Mouse (Mus musculus) adrenal gland, postnatal 36 days (tissue): ENCODE results near the gene Fmnl2. TPM values are rescaled to one million over a fixed set of nuclear protein-coding genes. Genes with fewer than 3 reads are reported as not detected.

ENCODE experiments used
- DNase-seq, 2 experiments: peaks; one replicate each; pipeline ENCODE4 v3.0.0; 2021; ENCODE audit warnings: mixed read lengths in 1 of 2
- total RNA-seq, 2 experiments: library from RNA; stranded (reverse); gene quantifications; 2 replicates each; pipeline ENCODE4 v1.2.3; 2021

Fmnl2 gene
- total RNA-seq, 2 experiments from 2014 or later = 20.7 to 41.7 TPM

- no peak for DNase-seq
Measured at GRCm38 (mm10) chr2:52915536-52915935, 57.9 kb downstream of the Fmnl2 start.

DNA sequence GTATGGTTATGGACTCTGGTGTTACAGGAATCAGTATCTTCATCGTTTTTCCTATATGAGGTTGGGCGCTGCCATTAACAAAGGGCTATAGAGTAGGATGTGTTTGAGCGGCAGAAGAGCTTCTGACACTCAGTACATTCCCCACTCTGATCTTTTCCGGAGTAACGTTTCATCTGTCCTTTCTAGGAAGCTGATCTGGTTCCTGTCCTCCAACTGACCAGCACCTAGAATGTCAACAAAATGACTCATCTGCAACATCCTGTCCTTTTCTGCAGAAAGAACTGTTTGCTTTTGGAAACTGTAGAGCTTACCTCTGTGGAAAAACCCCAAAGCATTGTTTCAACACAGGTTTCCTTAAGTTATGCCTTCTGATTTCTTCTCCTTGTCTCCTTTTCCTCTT is 60.4 kb downstream of the Fmnl2 start:
- DNase-seq = peak; percentile 7 to 33

- no peak for DNase-seq
Measured at GRCm38 (mm10) chr2:52920701-52921435, 63.2 kb downstream of the Fmnl2 start.

DNA sequence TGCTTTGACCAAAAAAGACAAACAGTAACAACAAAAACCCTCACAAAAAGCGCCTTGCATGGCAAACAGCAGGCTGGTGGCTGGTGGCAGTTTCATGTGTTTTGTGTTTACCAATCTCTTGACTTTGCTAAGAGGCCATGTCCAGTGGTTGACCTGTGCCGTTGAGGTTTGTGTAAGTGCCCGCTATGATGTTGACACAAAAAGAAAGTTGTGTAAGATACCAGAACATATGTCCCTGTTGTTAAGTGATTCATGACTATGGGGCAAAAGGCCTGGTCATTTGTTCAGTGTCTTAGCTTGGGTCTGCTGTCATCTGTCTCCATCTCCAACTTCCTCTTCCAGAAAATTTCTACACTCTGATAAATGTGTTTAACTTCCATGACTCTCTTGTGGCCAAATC is 67.4 kb downstream of the Fmnl2 start:
- no peak for DNase-seq

DNA sequence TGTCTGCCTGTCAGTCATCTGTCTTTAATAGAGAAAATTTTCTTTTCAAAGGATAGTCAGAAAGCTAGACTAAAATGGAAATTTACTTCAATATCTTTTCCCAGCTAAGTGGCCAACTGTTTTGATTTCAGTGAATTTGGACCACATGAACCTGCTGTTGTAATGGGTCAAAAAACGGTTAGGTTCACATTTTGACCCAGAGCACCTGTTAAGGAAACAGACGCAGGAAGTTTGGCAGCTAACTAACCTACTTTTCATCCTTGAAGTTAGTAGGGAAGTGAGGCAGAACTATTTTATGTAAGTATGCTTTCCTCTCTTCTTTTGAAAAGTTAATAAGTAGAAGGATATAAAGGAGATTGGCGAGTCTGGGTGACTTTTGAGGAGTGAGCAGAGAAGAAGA is 69.7 kb downstream of the Fmnl2 start:
- DNase-seq = no peak

- no peak for DNase-seq
Measured at GRCm38 (mm10) chr2:52927858-52928301, 70.2 kb downstream of the Fmnl2 start.

DNA sequence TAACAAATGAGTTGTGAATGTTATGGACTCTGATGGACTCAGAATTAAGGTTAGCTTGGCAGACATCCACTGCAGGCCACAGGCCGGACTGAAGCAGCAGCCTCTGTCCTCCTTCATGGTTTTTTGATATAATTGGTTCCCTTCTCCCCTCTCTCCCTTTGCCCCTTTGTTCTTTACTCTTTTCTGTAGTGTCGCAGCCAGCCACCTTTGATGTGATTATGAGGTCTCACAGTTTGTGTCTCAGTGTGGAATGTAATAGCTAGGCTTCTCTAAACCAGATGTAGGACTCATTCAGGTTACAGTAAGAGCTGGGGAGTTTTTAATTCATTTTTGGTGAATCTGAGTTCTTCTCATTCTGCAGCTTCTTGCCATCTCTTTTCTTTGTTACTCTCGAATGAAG is 70.7 kb downstream of the Fmnl2 start:
- no peak for DNase-seq

GRCm38 (mm10) chr2:52930106-52930868 is 72.6 kb downstream of the Fmnl2 start:
- peak; percentile 46 to 70 for DNase-seq

GRCm38 (mm10) chr2:52931315-52931714 is 73.7 kb downstream of the Fmnl2 start:
- DNase-seq = no peak

GRCm38 (mm10) chr2:52935906-52936305 is 78.2 kb downstream of the Fmnl2 start:
- no peak for DNase-seq

DNA sequence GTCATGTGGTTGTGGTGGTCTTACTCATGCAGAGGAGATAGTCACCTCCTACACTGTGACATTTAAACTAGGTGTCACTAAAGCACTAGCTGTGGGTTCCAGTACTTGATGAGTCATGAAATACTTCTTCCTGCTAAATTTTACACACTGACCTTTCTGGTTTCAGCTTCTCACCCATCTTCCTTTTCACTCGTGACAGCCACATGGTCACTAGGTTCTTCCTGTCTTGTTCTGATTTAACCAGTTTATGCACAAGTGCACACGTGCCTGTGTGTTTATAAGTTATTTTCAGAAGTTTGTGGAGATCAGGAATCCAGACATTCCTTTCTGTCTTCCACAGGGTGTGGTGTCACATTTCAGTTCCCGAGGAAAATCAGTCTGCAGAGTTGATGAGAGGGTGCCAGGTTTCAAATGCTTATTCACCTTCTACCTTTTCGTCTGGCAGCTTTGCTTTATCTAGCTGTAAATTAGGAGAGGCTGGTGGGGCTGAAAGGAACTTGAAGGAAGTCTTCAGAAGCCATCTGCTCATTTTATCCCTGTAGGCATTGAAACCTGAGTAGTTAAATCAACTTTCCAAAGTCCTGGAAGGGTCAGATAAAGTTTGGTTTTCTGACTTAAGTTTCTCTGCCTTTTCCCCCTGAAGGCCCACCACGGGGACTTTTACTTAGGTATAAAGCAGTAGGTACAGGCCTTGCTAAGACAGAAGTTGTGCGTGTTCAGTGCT is 80.9 kb downstream of the Fmnl2 start:
- no peak for DNase-seq

DNA sequence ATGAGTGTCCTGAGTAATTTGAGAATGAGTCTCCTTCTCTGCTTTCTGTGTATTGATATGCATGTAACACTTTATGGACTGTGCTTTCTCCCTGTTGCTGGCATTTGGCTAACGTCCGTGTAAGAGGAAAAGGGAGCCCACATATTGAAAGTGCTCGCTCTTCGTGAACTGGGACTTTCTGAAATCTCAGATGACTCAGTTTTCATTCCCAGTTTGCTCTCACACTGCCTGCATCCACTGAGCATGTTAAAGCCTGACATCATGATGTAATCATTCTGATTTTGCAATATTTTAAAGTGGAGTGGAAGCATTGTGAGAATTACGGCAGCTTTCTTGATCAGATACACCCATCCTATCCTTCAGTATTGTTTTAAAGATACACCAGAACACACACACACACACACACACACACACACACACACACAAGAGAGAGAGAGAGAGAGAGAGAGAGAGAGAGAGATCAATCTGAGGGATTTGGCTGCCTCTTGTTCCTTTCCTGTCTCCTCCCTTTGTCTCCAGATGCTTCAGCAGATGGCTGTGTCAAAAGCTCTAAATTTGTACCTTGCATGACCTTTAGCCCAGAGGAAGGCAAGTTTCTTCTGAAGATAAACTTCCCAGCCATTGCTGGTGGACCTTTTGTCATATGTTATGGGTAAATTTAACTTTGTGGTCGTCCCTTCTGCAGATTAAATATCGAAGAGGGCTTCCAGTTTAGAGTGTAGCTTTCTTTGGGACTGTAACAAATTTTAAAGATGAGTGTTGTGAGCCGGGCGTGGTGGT is 86.2 kb downstream of the Fmnl2 start:
- DNase-seq = no peak

GRCm38 (mm10) chr2:52944594-52944993 is 86.9 kb downstream of the Fmnl2 start:
- peak; percentile 27 to 34 for DNase-seq

- no peak for DNase-seq
Measured at GRCm38 (mm10) chr2:52946074-52946473, 88.4 kb downstream of the Fmnl2 start.

GRCm38 (mm10) chr2:52946524-52947186 is 89.0 kb downstream of the Fmnl2 start:
- DNase-seq = no peak

DNA sequence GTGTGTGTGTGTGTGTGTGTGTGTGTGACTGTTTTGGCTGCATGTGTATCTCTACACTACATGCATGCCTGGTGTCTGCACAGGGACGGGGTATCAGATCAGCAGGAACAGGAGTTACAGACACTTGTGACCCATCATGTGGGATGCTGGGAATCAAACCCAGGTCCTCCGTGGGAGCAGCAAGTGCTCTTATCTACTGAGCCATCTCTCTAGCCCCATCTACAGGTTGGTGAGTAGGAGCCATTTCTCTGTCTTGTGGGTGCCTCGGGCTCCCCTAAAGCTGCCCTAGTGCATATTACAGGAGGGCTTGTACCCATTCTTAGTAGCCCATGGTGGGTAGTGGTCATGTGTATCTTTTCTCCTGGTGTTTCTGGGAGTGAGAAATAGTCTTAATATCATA is 90.7 kb downstream of the Fmnl2 start:
- no peak for DNase-seq

DNA sequence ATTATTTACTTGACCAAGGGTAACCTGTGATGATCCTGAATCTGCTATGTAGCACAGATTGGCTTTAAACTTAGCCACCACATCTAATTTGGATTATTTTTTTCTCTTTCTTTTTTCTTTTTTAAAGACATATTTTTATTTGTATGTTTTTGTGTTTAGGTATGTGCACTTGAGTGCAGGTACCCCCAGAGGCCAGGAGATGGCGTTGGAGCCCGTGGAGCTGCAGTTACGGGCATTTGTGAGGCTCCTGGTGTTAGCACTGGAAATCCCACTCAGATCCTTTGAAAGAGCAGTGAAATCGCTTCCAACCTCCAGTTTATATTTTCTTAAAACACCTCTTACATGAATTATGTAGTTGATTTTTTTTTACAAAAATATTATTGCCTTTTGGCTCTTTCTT is 91.9 kb downstream of the Fmnl2 start:
- DNase-seq = no peak

DNA sequence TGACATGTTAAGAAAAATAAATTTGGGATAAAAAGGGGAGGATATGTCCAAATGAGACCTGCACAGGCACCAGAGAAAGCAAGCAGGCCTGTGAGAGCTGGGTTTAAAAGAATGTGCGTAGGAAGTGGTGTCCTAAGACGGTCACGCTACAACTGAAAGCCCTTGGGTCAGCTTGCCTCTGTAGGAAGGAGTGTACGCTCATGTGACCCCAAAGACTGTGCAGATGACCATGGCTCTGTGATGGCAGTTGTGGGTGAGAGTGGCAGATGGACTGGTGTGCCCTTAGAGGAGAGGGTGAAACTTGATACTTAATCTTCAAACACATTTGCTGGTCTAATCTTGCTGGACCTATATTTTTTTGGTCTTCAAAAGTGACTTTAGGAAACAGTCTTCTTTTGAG is 92.6 kb downstream of the Fmnl2 start:
- no peak for DNase-seq

- DNase-seq = peak in 1 of 2 experiments; percentile 56
Measured at GRCm38 (mm10) chr2:52952202-52952730, 94.6 kb downstream of the Fmnl2 start.

- DNase-seq = peak; percentile 95 to 97
Measured at GRCm38 (mm10) chr2:52955090-52955489, 97.4 kb downstream of the Fmnl2 start.

DNA sequence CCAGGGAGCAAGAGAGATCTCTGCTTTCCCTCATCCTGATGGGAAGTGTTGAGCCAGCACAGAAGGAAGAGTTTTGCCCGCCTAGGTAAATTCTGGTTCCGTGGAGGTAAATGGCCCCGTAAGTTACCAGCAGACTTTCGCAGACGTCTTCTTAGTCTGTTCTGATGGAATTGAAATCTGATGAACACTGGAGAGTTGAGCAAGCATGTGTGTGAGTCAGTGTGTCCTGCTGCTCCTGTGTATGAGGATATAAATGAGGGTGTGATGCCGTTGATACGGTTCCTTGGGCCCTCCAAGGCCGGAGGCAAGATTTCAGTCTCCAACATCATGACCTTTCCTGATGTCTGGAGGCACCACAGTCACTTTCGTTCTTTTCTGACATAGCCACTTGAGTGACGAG is 98.2 kb downstream of the Fmnl2 start:
- DNase-seq = no peak
